Mouse (Mus musculus): ENCODE data around the gene Sbno2. TPM values are rescaled to one million over a fixed set of nuclear protein-coding genes. Genes with fewer than 3 reads are reported as not detected.

Gene Sbno2
- polyA plus RNA-seq, 1 experiment: 127 TPM

GRCm38 (mm10) chr10:80030191-80030590 lies 75.2 kb downstream of the Sbno2 start:
- WGBS: 81% methylated on average over 8 of the region's 9 CpGs
- H3K27me3 ChIP-seq (ENCODE audit: control insufficient read depth, insufficient read depth, low read length): no peaks in the 10 kb centered on the region
- H3K4me3 ChIP-seq (ENCODE audit: control insufficient read depth, insufficient read depth, low read length): no peak overlapping the region
- TF ChIP-seq POLR2A (IDR thresholded peaks at IDR 0.05; ENCODE audit: control insufficient read depth, extremely low read depth, insufficient read depth, low read length, poor library complexity): no peak
- no peak for TF ChIP-seq CTCF (IDR thresholded peaks at IDR 0.05; ENCODE audit: borderline replicate concordance, control insufficient read depth, extremely low read depth, insufficient read depth, low read length, poor library complexity)
- DNase-seq: no peak
- H3K27ac ChIP-seq (ENCODE audit: control insufficient read depth, insufficient read depth, low read length): no peak overlapping the region
- peaks cover 24% of the 10 kb centered on the region for H3K4me1 ChIP-seq (replicated peaks; ENCODE audit: control insufficient read depth, insufficient read depth, low read length)
- H3K36me3 ChIP-seq (ENCODE audit: control insufficient read depth, insufficient read depth, low read length): peaks cover 72% of the 10 kb centered on the region

GRCm38 (mm10) chr10:80028521-80028846 lies 76.9 kb downstream of the Sbno2 start:
- over 99% methylated on average over 13 of the region's 13 CpGs for WGBS
- H3K36me3 ChIP-seq (ENCODE audit: control insufficient read depth, insufficient read depth, low read length): peaks cover 80% of the 10 kb centered on the region
- H3K27ac ChIP-seq (ENCODE audit: control insufficient read depth, insufficient read depth, low read length): no peak overlapping the region
- H3K27me3 ChIP-seq (ENCODE audit: control insufficient read depth, insufficient read depth, low read length): no peaks in the 10 kb centered on the region
- TF ChIP-seq POLR2A (IDR thresholded peaks at IDR 0.05; ENCODE audit: control insufficient read depth, extremely low read depth, insufficient read depth, low read length, poor library complexity) (no peak), CTCF (IDR thresholded peaks at IDR 0.05; ENCODE audit: borderline replicate concordance, control insufficient read depth, extremely low read depth, insufficient read depth, low read length, poor library complexity) (no peak)
- peaks cover 35% of the 10 kb centered on the region for H3K4me1 ChIP-seq (replicated peaks; ENCODE audit: control insufficient read depth, insufficient read depth, low read length)
- H3K4me3 ChIP-seq (ENCODE audit: control insufficient read depth, insufficient read depth, low read length): no peak overlapping the region
- DNase-seq: no peak

- 90% methylated on average over 20 of the region's 20 CpGs for WGBS
- Histone ChIP-seq H3K4me1 (replicated peaks; ENCODE audit: control insufficient read depth, insufficient read depth, low read length) (peaks cover 36% of the 10 kb centered on the region), H3K27ac (ENCODE audit: control insufficient read depth, insufficient read depth, low read length) (no peak overlapping the region), H3K36me3 (ENCODE audit: control insufficient read depth, insufficient read depth, low read length) (peaks cover 86% of the 10 kb centered on the region), H3K4me3 (ENCODE audit: control insufficient read depth, insufficient read depth, low read length) (no peak overlapping the region), H3K27me3 (ENCODE audit: control insufficient read depth, insufficient read depth, low read length) (no peaks in the 10 kb centered on the region)
- TF ChIP-seq POLR2A (IDR thresholded peaks at IDR 0.05; ENCODE audit: control insufficient read depth, extremely low read depth, insufficient read depth, low read length, poor library complexity): no peak
- no peak for TF ChIP-seq CTCF (IDR thresholded peaks at IDR 0.05; ENCODE audit: borderline replicate concordance, control insufficient read depth, extremely low read depth, insufficient read depth, low read length, poor library complexity)
- no peak for DNase-seq
Observed at GRCm38 (mm10) chr10:80027681-80028520, 77.5 kb downstream of the Sbno2 start.

- Histone ChIP-seq H3K27me3 (ENCODE audit: control insufficient read depth, insufficient read depth, low read length) (no peaks in the 10 kb centered on the region), H3K4me1 (replicated peaks; ENCODE audit: control insufficient read depth, insufficient read depth, low read length) (peaks cover 49% of the 10 kb centered on the region), H3K4me3 (ENCODE audit: control insufficient read depth, insufficient read depth, low read length) (no peak overlapping the region), H3K27ac (ENCODE audit: control insufficient read depth, insufficient read depth, low read length) (no peak overlapping the region), H3K36me3 (ENCODE audit: control insufficient read depth, insufficient read depth, low read length) (peaks cover 90% of the 10 kb centered on the region)
- DNase-seq: peak; percentile 47
- TF ChIP-seq CTCF (IDR thresholded peaks at IDR 0.05; ENCODE audit: borderline replicate concordance, control insufficient read depth, extremely low read depth, insufficient read depth, low read length, poor library complexity) (no peak), POLR2A (IDR thresholded peaks at IDR 0.05; ENCODE audit: control insufficient read depth, extremely low read depth, insufficient read depth, low read length, poor library complexity) (no peak)
- WGBS: 84% methylated on average over 12 of the region's 12 CpGs
Observed at GRCm38 (mm10) chr10:80025889-80026288, 79.5 kb downstream of the Sbno2 start.

- peaks cover 90% of the 10 kb centered on the region for H3K36me3 ChIP-seq (ENCODE audit: control insufficient read depth, insufficient read depth, low read length)
- 90% methylated on average over 10 of the region's 10 CpGs for WGBS
- peaks cover 49% of the 10 kb centered on the region for H3K4me1 ChIP-seq (replicated peaks; ENCODE audit: control insufficient read depth, insufficient read depth, low read length)
Observed at GRCm38 (mm10) chr10:80025463-80025862, 79.9 kb downstream of the Sbno2 start.

GRCm38 (mm10) chr10:80025044-80025347 lies 80.4 kb downstream of the Sbno2 start:
- H3K27ac ChIP-seq (ENCODE audit: control insufficient read depth, insufficient read depth, low read length): peak overlapping the region; percentile 88
- no peak overlapping the region for H3K4me3 ChIP-seq (ENCODE audit: control insufficient read depth, insufficient read depth, low read length)
- DNase-seq: peak; percentile 29
- WGBS: 78% methylated on average over 4 of the region's 4 CpGs
- peaks cover 54% of the 10 kb centered on the region for H3K4me1 ChIP-seq (replicated peaks; ENCODE audit: control insufficient read depth, insufficient read depth, low read length)
- TF ChIP-seq POLR2A (IDR thresholded peaks at IDR 0.05; ENCODE audit: control insufficient read depth, extremely low read depth, insufficient read depth, low read length, poor library complexity): no peak
- TF ChIP-seq CTCF (IDR thresholded peaks at IDR 0.05; ENCODE audit: borderline replicate concordance, control insufficient read depth, extremely low read depth, insufficient read depth, low read length, poor library complexity): no peak
- H3K27me3 ChIP-seq (ENCODE audit: control insufficient read depth, insufficient read depth, low read length): no peaks in the 10 kb centered on the region
- peaks cover 90% of the 10 kb centered on the region for H3K36me3 ChIP-seq (ENCODE audit: control insufficient read depth, insufficient read depth, low read length)

More at GRCm38 (mm10) chr10:80025463-80025862, 79.9 kb downstream of the Sbno2 start:
- no peak overlapping the region for H3K27ac ChIP-seq (ENCODE audit: control insufficient read depth, insufficient read depth, low read length)
- TF ChIP-seq CTCF (IDR thresholded peaks at IDR 0.05; ENCODE audit: borderline replicate concordance, control insufficient read depth, extremely low read depth, insufficient read depth, low read length, poor library complexity): no peak
- TF ChIP-seq POLR2A (IDR thresholded peaks at IDR 0.05; ENCODE audit: control insufficient read depth, extremely low read depth, insufficient read depth, low read length, poor library complexity): no peak
- no peak overlapping the region for H3K4me3 ChIP-seq (ENCODE audit: control insufficient read depth, insufficient read depth, low read length)
- H3K27me3 ChIP-seq (ENCODE audit: control insufficient read depth, insufficient read depth, low read length): no peaks in the 10 kb centered on the region
- no peak for DNase-seq
